Mouse (Mus musculus): ENCODE measurements around the gene Rgs10.

Rgs10 gene

DNA sequence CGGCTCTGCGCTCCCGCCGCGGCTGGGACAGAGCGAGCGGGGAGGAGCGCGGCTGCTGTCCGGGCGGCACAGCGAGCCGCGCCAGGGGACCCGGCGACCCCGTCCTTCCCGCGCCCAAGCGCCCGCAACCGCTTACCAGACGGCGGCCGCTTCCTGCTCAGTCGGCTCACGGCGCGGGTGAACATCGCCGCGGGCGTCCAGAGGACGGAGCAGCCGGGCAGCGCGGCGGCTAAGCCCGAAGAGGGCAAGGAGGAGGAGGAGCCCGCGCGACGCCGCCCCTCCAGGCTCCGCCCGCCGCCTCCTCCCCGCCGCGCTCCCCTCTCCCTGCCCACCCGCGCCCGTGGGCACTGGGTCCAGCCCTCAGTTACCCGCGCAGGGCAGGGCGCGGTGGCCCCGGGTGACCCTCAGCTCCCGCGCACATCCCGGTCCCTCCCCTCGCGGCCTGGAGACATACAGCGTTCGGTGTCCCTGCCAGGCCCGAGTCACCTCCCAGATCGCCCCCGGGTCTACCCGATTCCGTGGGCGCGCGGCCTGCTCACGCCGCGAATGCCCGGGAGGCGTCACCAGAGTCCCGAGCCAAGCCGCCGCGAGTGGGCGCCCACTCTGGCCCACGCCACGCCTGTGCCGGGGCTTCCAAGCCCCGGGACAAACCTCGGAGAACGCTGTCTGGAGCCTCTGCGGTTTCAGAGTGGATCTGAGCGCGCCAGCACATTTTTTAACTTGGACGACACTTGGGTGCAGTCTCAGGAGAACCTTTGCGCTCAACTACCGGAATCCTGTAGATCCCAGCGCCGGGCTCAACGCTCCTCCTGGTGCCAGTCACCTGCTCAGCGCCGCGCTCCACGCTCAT, at the start of gene Rgs10:
Gene Rgs10, minus strand, starts transcription at position 829 of the 850 bp plus-strand sequence.
- peak; percentile 63 for DNase-seq

- peak; percentile 8 for DNase-seq
These were observed 43.8 kb upstream of the Rgs10 start for GRCm38 (mm10) chr7:128462406-128462805.

DNA sequence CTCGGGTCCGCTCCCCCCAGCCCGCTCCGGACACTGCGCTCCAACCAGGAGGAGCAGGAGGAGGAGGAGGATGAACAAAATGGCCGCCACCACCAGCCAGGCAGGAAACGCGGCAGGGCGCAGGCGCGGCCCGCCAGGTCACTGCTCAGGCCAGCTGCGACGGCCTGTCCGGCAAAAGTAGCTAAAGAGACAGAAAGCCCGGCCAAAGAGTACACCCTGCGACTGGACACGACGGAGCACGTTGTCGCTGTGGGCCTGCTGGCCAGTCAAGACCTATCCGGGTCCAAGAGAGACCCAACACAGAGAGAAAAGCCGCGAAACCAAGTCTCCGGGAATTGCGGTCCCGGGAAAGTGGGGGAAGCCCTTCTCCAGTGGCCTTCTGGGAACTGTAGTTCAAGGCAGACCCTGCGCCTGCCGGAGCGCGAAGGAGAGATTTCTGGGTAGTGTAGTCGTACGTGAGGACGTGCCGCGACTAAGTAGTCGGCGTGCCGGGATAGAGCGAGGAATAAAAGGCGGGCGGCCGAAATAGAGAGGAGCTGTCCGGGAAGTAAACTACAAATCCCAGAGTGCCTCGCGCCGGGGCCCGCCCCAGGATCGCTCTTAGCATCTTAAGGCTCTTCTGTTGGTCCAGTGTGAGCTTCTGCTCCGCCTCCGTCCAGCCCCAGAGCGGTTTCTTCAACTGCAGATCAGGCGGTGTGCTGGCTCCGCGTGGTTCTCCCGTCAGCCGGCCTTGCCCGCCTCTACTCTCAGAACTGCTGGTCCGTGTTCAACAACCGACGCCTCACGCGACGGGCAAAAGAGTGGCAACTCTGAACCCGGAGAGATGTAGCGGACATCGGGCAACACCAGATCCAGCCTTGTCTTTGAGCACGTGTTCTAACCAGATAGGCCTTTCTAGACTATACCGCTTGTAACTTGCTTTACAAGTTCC, 43.0 kb upstream of the Rgs10 start, which contains the start of gene Tial1:
Gene Tial1, minus strand, starts transcription at position 433 of the 931 bp plus-strand sequence.
- peak; percentile 99 for DNase-seq

DNA sequence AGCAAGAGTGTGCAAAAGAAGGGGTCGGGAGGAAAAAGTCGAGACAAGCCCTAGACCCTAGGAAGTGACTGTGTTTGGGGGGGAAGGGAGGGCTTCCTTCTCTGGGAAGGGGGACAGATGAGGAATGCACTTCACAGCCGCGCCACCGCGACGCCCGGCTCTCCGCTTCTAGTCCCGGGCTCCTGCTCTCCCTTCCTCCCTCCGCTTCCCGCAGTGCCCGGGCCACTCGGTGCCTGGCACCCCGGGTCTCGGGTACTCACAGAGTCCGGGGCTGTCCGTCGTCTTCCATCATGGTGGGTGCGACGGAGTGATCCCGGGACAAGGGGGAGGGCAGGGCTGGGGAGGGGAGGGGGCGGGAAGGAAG, 42.3 kb upstream of the Rgs10 start:
- no peak for DNase-seq

GRCm38 (mm10) chr7:128460131-128460864, 41.7 kb upstream of the Rgs10 start:
- DNase-seq, result peak; percentile 19

- no peak for DNase-seq
These were observed 41.2 kb upstream of the Rgs10 start for GRCm38 (mm10) chr7:128459791-128460130.

GRCm38 (mm10) chr7:128458011-128458410, 39.5 kb upstream of the Rgs10 start:
- no peak for DNase-seq

DNA sequence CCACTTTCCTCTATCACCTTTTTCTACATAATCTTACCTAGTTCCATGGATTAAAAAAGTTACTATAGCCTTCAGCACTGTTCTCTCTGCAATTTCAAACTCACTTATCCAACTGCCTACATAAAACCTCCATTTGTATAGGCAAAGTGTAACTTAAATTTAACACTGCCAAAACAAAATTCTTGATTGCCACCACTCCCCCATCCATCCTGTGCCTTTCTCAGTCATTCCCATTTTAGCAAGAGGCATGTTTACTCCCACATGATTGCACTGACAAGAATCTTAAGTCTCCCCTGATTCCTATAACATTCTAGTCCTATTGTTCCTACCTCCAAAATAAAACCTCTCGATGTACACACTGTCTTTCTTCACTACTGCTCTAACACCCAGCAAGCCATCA, 34.2 kb upstream of the Rgs10 start:
- no peak for DNase-seq

DNA sequence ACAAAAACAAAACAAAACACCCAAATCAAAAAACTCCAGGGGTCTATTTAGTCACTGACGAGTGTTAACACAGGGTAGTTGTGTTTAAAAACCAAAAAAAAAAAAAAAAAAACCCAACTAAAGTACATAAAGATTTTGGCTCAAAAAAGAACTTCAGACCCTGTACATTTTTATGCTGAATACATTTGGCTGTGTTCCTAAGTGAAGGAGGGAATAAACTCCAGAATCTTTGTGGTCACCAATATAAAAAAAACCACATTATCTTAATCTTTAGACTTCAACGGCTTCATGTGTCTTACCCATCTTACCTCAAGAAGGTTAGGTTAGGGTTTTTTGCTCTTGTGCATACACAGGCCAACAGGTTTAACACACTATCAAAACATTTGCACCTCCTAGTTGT, 22.0 kb upstream of the Rgs10 start:
- DNase-seq, result no peak

GRCm38 (mm10) chr7:128439251-128439650, 20.7 kb upstream of the Rgs10 start:
- no peak for DNase-seq

GRCm38 (mm10) chr7:128438131-128438530, 19.6 kb upstream of the Rgs10 start:
- no peak for DNase-seq

- DNase-seq, result no peak
These were observed 14.7 kb upstream of the Rgs10 start for GRCm38 (mm10) chr7:128433213-128433612.

DNA sequence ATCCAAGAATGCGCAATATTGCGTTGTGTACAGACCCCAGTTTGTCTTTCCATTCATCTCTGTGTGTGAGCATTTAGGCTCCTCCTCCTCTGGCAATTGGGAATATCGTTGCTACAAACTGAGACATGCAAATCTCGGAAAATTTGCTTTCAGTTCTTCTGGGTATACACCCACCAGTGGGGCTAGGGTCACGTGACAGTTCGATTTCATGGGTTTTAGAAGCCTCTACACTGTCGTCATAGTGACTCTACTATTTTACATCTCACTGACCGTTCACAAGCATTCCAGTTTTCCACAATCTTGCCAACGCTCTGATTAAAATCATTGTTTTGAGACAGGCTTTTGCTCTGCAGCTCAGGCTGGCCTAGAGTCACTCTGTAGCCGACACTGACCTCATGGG, 14.0 kb upstream of the Rgs10 start:
- DNase-seq, result no peak

DNA sequence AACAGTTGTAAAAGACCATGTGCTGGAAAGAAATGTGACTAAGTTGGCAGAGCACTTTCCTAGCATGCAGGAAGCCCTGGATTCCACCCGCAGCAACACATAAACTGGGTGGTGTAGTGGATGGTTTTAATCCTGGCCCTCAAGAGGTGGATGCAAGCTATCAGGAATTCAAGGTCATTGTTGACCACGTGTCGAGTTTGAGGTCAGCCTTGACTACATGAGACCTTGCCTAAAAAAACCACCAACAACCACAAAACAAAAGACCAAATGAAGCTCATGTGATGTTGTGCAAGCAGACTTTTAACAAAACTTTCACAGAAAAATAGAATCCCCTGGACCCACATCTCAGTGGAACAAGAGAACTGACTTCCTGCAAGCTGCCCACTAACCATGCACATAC, 3.9 kb upstream of the Rgs10 start:
- no peak for DNase-seq

- no peak for DNase-seq
These were observed 3.1 kb upstream of the Rgs10 start for GRCm38 (mm10) chr7:128421701-128422100.

- DNase-seq, result no peak
These were observed 1.1 kb upstream of the Rgs10 start for GRCm38 (mm10) chr7:128419690-128420089.

GRCm38 (mm10) chr7:128417226-128417929, 1.2 kb downstream of the Rgs10 start:
- DNase-seq, result no peak

DNA sequence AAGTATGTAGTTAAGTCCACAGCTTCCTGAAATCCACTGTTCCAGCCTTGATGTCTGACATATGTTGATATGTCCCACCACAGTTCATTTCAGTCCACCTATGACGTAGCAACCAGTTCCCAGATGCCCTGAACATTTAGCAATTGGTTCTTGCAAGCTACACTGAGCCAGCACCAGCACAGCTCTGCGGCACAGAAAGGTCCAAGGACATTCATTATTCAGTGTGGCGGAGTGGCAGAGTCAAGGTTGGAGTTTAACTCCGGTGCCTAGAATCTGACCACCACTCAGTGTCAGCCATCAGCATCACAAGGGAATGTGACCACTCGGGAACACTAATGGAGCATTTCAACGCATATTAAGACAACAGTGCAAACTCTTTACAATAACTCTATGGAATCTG, 1.9 kb downstream of the Rgs10 start:
- DNase-seq, result no peak

GRCm38 (mm10) chr7:128414433-128414832, 4.1 kb downstream of the Rgs10 start:
- no peak for DNase-seq

GRCm38 (mm10) chr7:128412071-128412833, 6.3 kb downstream of the Rgs10 start:
- DNase-seq, result peak; percentile 28

DNA sequence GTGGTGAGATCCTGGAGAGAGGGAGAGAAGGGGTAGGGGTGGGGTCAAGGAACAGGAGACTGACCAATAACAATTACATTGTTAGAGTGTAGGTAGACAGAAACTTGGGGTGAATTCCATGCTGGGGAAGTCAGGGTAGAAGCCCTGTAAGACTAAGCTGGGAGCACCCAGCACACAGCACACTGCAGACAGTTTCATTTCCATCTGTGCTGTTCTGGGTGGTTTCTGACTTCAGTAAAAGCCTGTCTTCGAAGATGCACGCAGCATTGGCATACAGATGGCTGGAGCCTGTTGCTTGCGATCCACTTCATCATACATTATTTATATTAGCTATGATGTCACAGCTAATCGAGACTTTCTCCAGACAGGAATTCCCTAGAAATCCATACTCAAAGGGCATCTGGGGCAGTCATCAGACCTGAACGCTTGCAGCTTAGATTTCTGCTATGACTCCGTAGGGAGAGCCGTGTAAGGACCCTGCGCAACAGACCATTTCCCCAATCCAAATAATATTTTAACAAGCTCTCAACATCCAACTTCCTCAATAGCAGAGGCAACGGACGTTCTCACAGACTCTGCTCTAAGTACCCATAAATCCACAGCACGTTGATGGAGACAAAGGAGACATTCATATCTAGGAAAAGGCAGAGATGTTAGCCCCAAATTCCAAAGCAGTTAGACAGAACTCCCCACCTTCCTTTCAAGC, 7.7 kb downstream of the Rgs10 start:
- peak; percentile 54 for DNase-seq

Data from layer of hippocampus, adult 9-11 months (tissue).